Comparison of ENCODE assay signal across 10 mouse cellular contexts in genomic region chr10:59395461-59395860, GRCm38 (mm10). TPM values are rescaled to one million over a fixed set of nuclear protein-coding genes. Genes with fewer than 3 reads are reported as not detected.
DNase-seq lines count a peak whose midpoint lies in the region; ATAC-seq and TF ChIP-seq lines count a peak whose summit lies in the region.
"Not testable (repeated sequence)": the region's sequence is repeated elsewhere in the genome, so short reads cannot be mapped to it uniquely, and the experiment has no call there.
"Had no signal": no experiment of that assay in that cellular context is flagged by ENCODE, and none has a peak within 500 bp of the region (broad histone marks: within the 10 kb centered on the region; RNA-seq: fewer than 3 reads in every experiment).

Gene Gm10273, plus strand, starts transcription at chr10:59395632.

- intact Hi-C loops in heart, postnatal 14 days (cut with DNase I); left cerebral cortex, postnatal 25 days (cut with DNase I): not testable (repeated sequence)

- not testable (repeated sequence) for TF ChIP-seq CTCF in layer of hippocampus, adult 2 months (conservative IDR thresholded peaks at IDR 0.05)

- 86% methylated on average over 14 of the region's 25 CpGs for WGBS in midbrain, embryonic 10.5 days

- DNase-seq in adrenal gland, postnatal 14 days; gastrocnemius, postnatal 4 days (ENCODE audit: low spot score in 2 of 2); heart, postnatal 14 days; layer of hippocampus, adult 2 months (ENCODE audit: low spot score in 2 of 2); left cerebral cortex, postnatal 25 days (ENCODE audit: low spot score in 2 of 2); midbrain, embryonic 10.5 days (ENCODE audit: low spot score): not testable (repeated sequence)

- not testable (repeated sequence) for ATAC-seq in CD4-positive, CD25-positive, alpha-beta regulatory T cell, adult 4 months
- peak; percentile 72; the same call in 1 of the 2 replicates for ATAC-seq in erythroblast, adult 5-6 weeks (replicated peaks; ENCODE audit: low FRiP score, poor library complexity, severe bottlenecking)

- H3K4me3 ChIP-seq in layer of hippocampus, adult 2 months; midbrain, embryonic 10.5 days: not testable (repeated sequence)

- not testable (repeated sequence) for H3K27me3 ChIP-seq in midbrain, embryonic 10.5 days (ENCODE audit: low read depth, poor library complexity, severe bottlenecking)

- not testable (repeated sequence) for H3K27ac ChIP-seq in layer of hippocampus, adult 2 months; midbrain, embryonic 10.5 days (replicated peaks)

- H3K4me1 ChIP-seq in midbrain, embryonic 10.5 days, result not testable (repeated sequence)

- H3K9me3 ChIP-seq in midbrain, embryonic 10.5 days (replicated peaks), result not testable (repeated sequence)

- H3K36me3 ChIP-seq in midbrain, embryonic 10.5 days, result not testable (repeated sequence)

RNA-seq across cellular contexts. Expression of gene Gm10273, which starts in this region (rescaled TPM):
- polyA plus RNA-seq in CD4-positive, CD25-positive, alpha-beta regulatory T cell, adult 4 months (2017; shearing (Covaris generic)), result 10 to 100 TPM; 52.8 to 77.1 TPM
- total RNA-seq in adrenal gland, postnatal 14 days (2021), result 19.4 and 23.1 TPM in 2 replicates
- 2.3 and 13.4 TPM in 2 replicates for total RNA-seq in erythroblast, adult 5-6 weeks (2015; ENCODE audit: low replicate concordance)
- total RNA-seq in erythroblast, adult 5-6 weeks (2017; ENCODE audit: low replicate concordance), result 14.7 and 49.6 TPM in 2 replicates
- total RNA-seq in gastrocnemius, postnatal 4 days (2021), result 10 to 100 TPM; 66.6 to 73.1 TPM
- total RNA-seq in heart, postnatal 14 days (2021), result 100 to 1,000 TPM; 132 to 141 TPM
- 10 to 100 TPM; 28.5 to 38.1 TPM for total RNA-seq in layer of hippocampus, adult 2 months (2021)
- total RNA-seq in left cerebral cortex, postnatal 25 days (2021), result 10 to 100 TPM; 29.0 to 45.8 TPM
- 11.5 and 14.1 TPM in 2 replicates for polyA plus RNA-seq in midbrain, embryonic 10.5 days (2016; fragmentation: Nextera tagmentation; extraction: Ambion mirVana)
- polyA plus RNA-seq: embryonic facial prominence, embryonic 14.5 days; heart, embryonic 13.5 days had no signal
